Mouse (Mus musculus): ENCODE results near the gene Tmem128.

GRCm38 (mm10) chr5:38309795-38310194 is 49.8 kb downstream of the Tmem128 start:
- TF ChIP-seq POLR2A (IDR thresholded peaks at IDR 0.05; ENCODE audit: control insufficient read depth, extremely low read depth, insufficient read depth, low read length, poor library complexity) (no peak), CTCF (IDR thresholded peaks at IDR 0.05; ENCODE audit: borderline replicate concordance, control insufficient read depth, extremely low read depth, insufficient read depth, low read length, poor library complexity) (no peak)

Data from thymus, adult 2 months (tissue).